Mouse (Mus musculus): ENCODE measurements around the gene Zer1. TPM values are rescaled to one million over a fixed set of nuclear protein-coding genes. Genes with fewer than 3 reads are reported as not detected.
"Not testable (repeated sequence)": the region's sequence is repeated elsewhere in the genome, so short reads cannot be mapped to it uniquely, and the experiment has no call there.

The Zer1 gene
- polyA plus RNA-seq, 1 experiment from 2014 or later: 2.5 TPM

GRCm38 (mm10) chr2:30132801-30133612 is 8.6 kb upstream of the Zer1 start:
- peak overlapping the region; percentile 89 for H3K4me2 ChIP-seq (ENCODE audit: low read depth, low read length)
- peaks cover 36% of the 10 kb centered on the region for H3K4me1 ChIP-seq (ENCODE audit: control insufficient read depth, low read depth, low read length)
- H3K9me3 ChIP-seq (replicated peaks; ENCODE audit: control insufficient read depth, low read length): no peaks in the 10 kb centered on the region
- peak overlapping the region; percentile 86 for H3K9ac ChIP-seq (ENCODE audit: low read depth, low read length)
- peak; percentile 31 for ATAC-seq (ENCODE audit: low read depth)
- peak overlapping the region; percentile 88 for H3K4me3 ChIP-seq (ENCODE audit: low read depth, low read length)
- no peaks in the 10 kb centered on the region for H3K27me3 ChIP-seq (ENCODE audit: control insufficient read depth, insufficient read depth, low read depth, low read length)
- no peaks in the 10 kb centered on the region; the same call in 1 of the 2 replicates for H3K36me3 ChIP-seq (ENCODE audit: control insufficient read depth, insufficient read depth)
- peak overlapping the region; percentile 92 for H3K27ac ChIP-seq (ENCODE audit: low read length)
- WGBS (ENCODE audit: insufficient replicate concordance): 28% methylated on average over 16 of the region's 16 CpGs

- H3K36me3 ChIP-seq (ENCODE audit: control insufficient read depth, insufficient read depth); H3K9me3 ChIP-seq (replicated peaks; ENCODE audit: control insufficient read depth, low read length); H3K4me2 ChIP-seq (ENCODE audit: low read depth, low read length); H3K27me3 ChIP-seq (ENCODE audit: control insufficient read depth, insufficient read depth, low read depth, low read length); H3K4me3 ChIP-seq (ENCODE audit: low read depth, low read length); ATAC-seq (ENCODE audit: low read depth); H3K9ac ChIP-seq (ENCODE audit: low read depth, low read length); H3K27ac ChIP-seq (ENCODE audit: low read length): not testable (repeated sequence)
- H3K4me1 ChIP-seq (ENCODE audit: control insufficient read depth, low read depth, low read length): peaks cover 29% of the 10 kb centered on the region
- 59% methylated on average over 5 of the region's 5 CpGs for WGBS (ENCODE audit: insufficient replicate concordance)
These were observed 6.9 kb upstream of the Zer1 start for GRCm38 (mm10) chr2:30131240-30131639.

- Histone ChIP-seq H3K36me3 (ENCODE audit: control insufficient read depth, insufficient read depth) (no peaks in the 10 kb centered on the region), H3K27ac (ENCODE audit: low read length) (no peak overlapping the region), H3K9ac (ENCODE audit: low read depth, low read length) (no peak overlapping the region), H3K4me3 (ENCODE audit: low read depth, low read length) (no peak overlapping the region), H3K27me3 (ENCODE audit: control insufficient read depth, insufficient read depth, low read depth, low read length) (no peaks in the 10 kb centered on the region), H3K4me1 (ENCODE audit: control insufficient read depth, low read depth, low read length) (peaks cover 20% of the 10 kb centered on the region), H3K9me3 (replicated peaks; ENCODE audit: control insufficient read depth, low read length) (no peaks in the 10 kb centered on the region), H3K4me2 (ENCODE audit: low read depth, low read length) (no peak overlapping the region)
- WGBS (ENCODE audit: insufficient replicate concordance): 73% methylated on average over 4 of the region's 4 CpGs
- no peak for ATAC-seq (ENCODE audit: low read depth)
These were observed 5.8 kb upstream of the Zer1 start for GRCm38 (mm10) chr2:30130156-30130555.

- Histone ChIP-seq H3K27ac (ENCODE audit: low read length) (no peak overlapping the region), H3K4me3 (ENCODE audit: low read depth, low read length) (no peak overlapping the region), H3K36me3 (ENCODE audit: control insufficient read depth, insufficient read depth) (no peaks in the 10 kb centered on the region), H3K4me1 (ENCODE audit: control insufficient read depth, low read depth, low read length) (peaks cover 15% of the 10 kb centered on the region), H3K27me3 (ENCODE audit: control insufficient read depth, insufficient read depth, low read depth, low read length) (no peaks in the 10 kb centered on the region), H3K9ac (ENCODE audit: low read depth, low read length) (no peak overlapping the region), H3K4me2 (ENCODE audit: low read depth, low read length) (no peak overlapping the region), H3K9me3 (replicated peaks; ENCODE audit: control insufficient read depth, low read length) (no peaks in the 10 kb centered on the region)
- ATAC-seq (ENCODE audit: low read depth): no peak
- WGBS (ENCODE audit: insufficient replicate concordance): 26% methylated on average over 2 of the region's 2 CpGs
These were observed 4.4 kb upstream of the Zer1 start for GRCm38 (mm10) chr2:30128789-30129188.

- no peak; the same call in 1 of the 2 replicates for ATAC-seq (ENCODE audit: low read depth)
- no peaks in the 10 kb centered on the region for H3K27me3 ChIP-seq (ENCODE audit: control insufficient read depth, insufficient read depth, low read depth, low read length)
- peak overlapping the region; percentile 86 for H3K4me2 ChIP-seq (ENCODE audit: low read depth, low read length)
- H3K4me1 ChIP-seq (ENCODE audit: control insufficient read depth, low read depth, low read length): peaks cover 12% of the 10 kb centered on the region
- peak overlapping the region; percentile 91 for H3K9ac ChIP-seq (ENCODE audit: low read depth, low read length)
- no peaks in the 10 kb centered on the region for H3K9me3 ChIP-seq (replicated peaks; ENCODE audit: control insufficient read depth, low read length)
- peak overlapping the region; percentile 80 for H3K4me3 ChIP-seq (ENCODE audit: low read depth, low read length)
- peak overlapping the region; percentile 82 for H3K27ac ChIP-seq (ENCODE audit: low read length)
- 2% methylated on average over 44 of the region's 44 CpGs for WGBS (ENCODE audit: insufficient replicate concordance)
- H3K36me3 ChIP-seq (ENCODE audit: control insufficient read depth, insufficient read depth): no peaks in the 10 kb centered on the region
These were observed 485 bp downstream of the Zer1 start for GRCm38 (mm10) chr2:30123729-30124471.

GRCm38 (mm10) chr2:30122766-30123165 is 1.6 kb downstream of the Zer1 start:
- 71% methylated on average over 5 of the region's 5 CpGs for WGBS (ENCODE audit: insufficient replicate concordance)
- no peaks in the 10 kb centered on the region for H3K36me3 ChIP-seq (ENCODE audit: control insufficient read depth, insufficient read depth)
- H3K27me3 ChIP-seq (ENCODE audit: control insufficient read depth, insufficient read depth, low read depth, low read length): no peaks in the 10 kb centered on the region
- H3K4me2 ChIP-seq (ENCODE audit: low read depth, low read length): no peak overlapping the region
- no peak overlapping the region for H3K27ac ChIP-seq (ENCODE audit: low read length)
- ATAC-seq (ENCODE audit: low read depth): no peak
- peaks cover 12% of the 10 kb centered on the region for H3K4me1 ChIP-seq (ENCODE audit: control insufficient read depth, low read depth, low read length)
- H3K9ac ChIP-seq (ENCODE audit: low read depth, low read length): no peak overlapping the region
- H3K9me3 ChIP-seq (replicated peaks; ENCODE audit: control insufficient read depth, low read length): no peaks in the 10 kb centered on the region
- no peak overlapping the region for H3K4me3 ChIP-seq (ENCODE audit: low read depth, low read length)

- H3K4me1 ChIP-seq (ENCODE audit: control insufficient read depth, low read depth, low read length): peaks cover 12% of the 10 kb centered on the region
- H3K4me3 ChIP-seq (ENCODE audit: low read depth, low read length): no peak overlapping the region
- H3K36me3 ChIP-seq (ENCODE audit: control insufficient read depth, insufficient read depth): no peaks in the 10 kb centered on the region
- 81% methylated on average over 4 of the region's 4 CpGs for WGBS (ENCODE audit: insufficient replicate concordance)
- H3K27me3 ChIP-seq (ENCODE audit: control insufficient read depth, insufficient read depth, low read depth, low read length): no peaks in the 10 kb centered on the region
- no peak overlapping the region for H3K4me2 ChIP-seq (ENCODE audit: low read depth, low read length)
- no peak overlapping the region for H3K27ac ChIP-seq (ENCODE audit: low read length)
- no peak for ATAC-seq (ENCODE audit: low read depth)
- no peaks in the 10 kb centered on the region for H3K9me3 ChIP-seq (replicated peaks; ENCODE audit: control insufficient read depth, low read length)
- H3K9ac ChIP-seq (ENCODE audit: low read depth, low read length): no peak overlapping the region
These were observed 4.1 kb downstream of the Zer1 start for GRCm38 (mm10) chr2:30120269-30120668.

GRCm38 (mm10) chr2:30119641-30120051 is 4.7 kb downstream of the Zer1 start:
- H3K4me2 ChIP-seq (ENCODE audit: low read depth, low read length): no peak overlapping the region
- H3K36me3 ChIP-seq (ENCODE audit: control insufficient read depth, insufficient read depth): no peaks in the 10 kb centered on the region
- H3K27ac ChIP-seq (ENCODE audit: low read length): no peak overlapping the region
- H3K9me3 ChIP-seq (replicated peaks; ENCODE audit: control insufficient read depth, low read length): no peaks in the 10 kb centered on the region
- ATAC-seq (ENCODE audit: low read depth): no peak
- 76% methylated on average over 6 of the region's 6 CpGs for WGBS (ENCODE audit: insufficient replicate concordance)
- H3K4me3 ChIP-seq (ENCODE audit: low read depth, low read length): no peak overlapping the region
- no peaks in the 10 kb centered on the region for H3K27me3 ChIP-seq (ENCODE audit: control insufficient read depth, insufficient read depth, low read depth, low read length)
- no peak overlapping the region for H3K9ac ChIP-seq (ENCODE audit: low read depth, low read length)
- H3K4me1 ChIP-seq (ENCODE audit: control insufficient read depth, low read depth, low read length): peaks cover 6% of the 10 kb centered on the region

- ATAC-seq (ENCODE audit: low read depth): no peak
- H3K9ac ChIP-seq (ENCODE audit: low read depth, low read length): no peak overlapping the region
- WGBS (ENCODE audit: insufficient replicate concordance): 27% methylated on average over 5 of the region's 5 CpGs
- no peak overlapping the region for H3K4me3 ChIP-seq (ENCODE audit: low read depth, low read length)
- H3K27me3 ChIP-seq (ENCODE audit: control insufficient read depth, insufficient read depth, low read depth, low read length): no peaks in the 10 kb centered on the region
- H3K4me1 ChIP-seq (ENCODE audit: control insufficient read depth, low read depth, low read length): peaks cover 14% of the 10 kb centered on the region
- H3K27ac ChIP-seq (ENCODE audit: low read length): no peak overlapping the region
- no peak overlapping the region for H3K4me2 ChIP-seq (ENCODE audit: low read depth, low read length)
- H3K9me3 ChIP-seq (replicated peaks; ENCODE audit: control insufficient read depth, low read length): no peaks in the 10 kb centered on the region
- peaks cover 9% of the 10 kb centered on the region for H3K36me3 ChIP-seq (ENCODE audit: control insufficient read depth, insufficient read depth)
These were observed 11.8 kb downstream of the Zer1 start for GRCm38 (mm10) chr2:30112564-30112963.
